Mouse (Mus musculus) lung, postnatal 0 days (tissue): ENCODE measurements around the gene Gm3476.
"Not testable (repeated sequence)": the region's sequence is repeated elsewhere in the genome, so short reads cannot be mapped to it uniquely, and the experiment has no call there.

ENCODE experiments used
- CTCF ChIP-seq: IDR thresholded peaks from 2 replicates; pipeline ENCODE4 v1.5.1; 2016; ENCODE audit warnings: antibody characterized with exemption, mild to moderate bottlenecking
- EP300 ChIP-seq: IDR thresholded peaks from 2 replicates; pipeline ENCODE4 v1.6.1; 2016; ENCODE audit warnings: antibody characterized with exemption, mild to moderate bottlenecking, control low read depth

DNA sequence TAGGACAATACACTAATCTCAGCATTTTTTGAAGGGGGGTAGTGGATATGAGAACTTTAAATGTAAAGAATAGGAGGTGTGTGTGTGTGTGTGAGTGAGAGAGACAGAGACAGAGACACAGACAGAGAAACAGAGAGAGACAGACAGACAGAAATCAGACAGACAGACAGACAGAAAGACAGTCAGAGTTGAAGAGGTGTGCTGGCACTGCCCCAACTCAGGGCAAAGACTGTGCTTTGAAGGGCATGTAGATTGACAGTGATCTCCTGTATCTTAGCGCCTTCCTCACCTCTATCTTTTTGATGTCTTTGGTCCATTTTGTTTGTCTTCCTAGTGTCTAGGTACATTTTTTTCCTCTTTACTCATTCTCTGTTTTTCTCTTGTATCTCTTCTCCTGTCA is 35.5 kb upstream of the Gm3476 start:
- TF ChIP-seq CTCF, EP300: not testable (repeated sequence)
